Mouse (Mus musculus): ENCODE measurements around the gene Cwh43.

Cwh43 gene

DNA sequence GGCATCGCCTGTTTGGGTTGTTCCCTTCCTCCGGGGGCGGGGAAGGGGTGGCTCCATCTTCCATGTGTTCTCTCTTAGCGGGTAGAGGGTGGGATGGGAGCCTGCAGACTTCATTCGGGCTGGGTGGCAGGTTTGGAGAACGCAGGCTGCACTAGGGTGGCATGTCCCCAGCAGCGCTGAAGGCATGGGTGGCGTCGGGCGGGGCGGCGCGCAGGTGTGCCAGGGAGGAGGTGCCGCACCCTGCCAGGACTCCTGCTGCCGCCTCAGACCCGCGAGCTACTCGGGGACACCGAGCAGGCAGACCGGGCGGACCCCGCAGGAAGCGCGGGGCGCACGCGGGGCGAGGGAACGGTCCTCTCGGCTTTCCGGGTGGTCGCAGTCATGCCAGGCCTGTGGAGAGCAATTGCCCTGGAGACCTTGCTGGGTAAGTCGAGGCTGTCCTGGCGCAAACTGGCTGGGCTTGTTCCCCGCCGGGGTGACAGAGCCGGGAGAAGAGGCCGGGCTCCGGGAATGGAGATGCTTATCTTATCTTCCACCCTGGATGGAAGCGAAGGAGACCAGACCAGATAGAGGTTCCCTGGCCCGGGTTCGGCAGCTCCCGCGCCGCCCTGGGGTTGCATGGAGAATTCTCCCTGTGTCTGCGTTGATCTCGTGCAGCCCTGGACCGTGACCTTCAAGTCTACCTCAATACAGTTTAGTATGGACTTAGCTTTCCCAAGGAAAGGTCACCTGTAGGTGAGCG is at the start of gene Cwh43:
Cwh43 (plus strand) TSS at position 95 of the 742 bp plus-strand sequence.
- peak; percentile 35 for DNase-seq (ENCODE audit: low read depth, low spot score)

DNA sequence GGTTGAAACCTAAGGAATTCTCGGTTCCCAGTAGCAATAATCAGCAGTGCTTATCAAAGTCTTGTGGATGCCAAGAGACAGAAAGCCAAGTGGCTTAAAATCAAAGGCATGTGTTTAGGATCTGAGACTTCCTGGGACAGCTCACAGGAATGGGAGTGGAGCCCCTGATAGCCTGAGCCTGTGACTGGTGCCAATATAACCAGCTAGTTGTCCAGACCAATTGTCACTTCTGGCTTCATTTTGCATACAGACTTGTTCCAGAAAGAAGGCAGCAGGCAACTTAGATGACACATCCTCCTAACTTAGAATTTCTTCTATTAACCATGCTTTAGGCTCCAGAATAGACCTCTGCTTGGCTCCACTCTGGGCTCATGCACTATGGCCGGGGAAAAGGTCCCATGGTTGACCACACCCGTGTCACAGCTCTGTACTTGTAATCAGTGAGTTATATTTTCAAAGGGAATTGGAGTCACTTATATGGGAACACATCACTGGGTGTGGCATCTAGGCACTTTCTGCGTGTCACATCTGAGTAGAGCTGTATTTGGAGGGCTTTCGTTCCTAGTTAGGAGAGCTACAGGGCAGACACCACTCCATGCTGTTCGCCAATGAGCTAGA is 46.6 kb upstream of the Cwh43 start:
- no peak for DNase-seq (ENCODE audit: low read depth, low spot score)

DNA sequence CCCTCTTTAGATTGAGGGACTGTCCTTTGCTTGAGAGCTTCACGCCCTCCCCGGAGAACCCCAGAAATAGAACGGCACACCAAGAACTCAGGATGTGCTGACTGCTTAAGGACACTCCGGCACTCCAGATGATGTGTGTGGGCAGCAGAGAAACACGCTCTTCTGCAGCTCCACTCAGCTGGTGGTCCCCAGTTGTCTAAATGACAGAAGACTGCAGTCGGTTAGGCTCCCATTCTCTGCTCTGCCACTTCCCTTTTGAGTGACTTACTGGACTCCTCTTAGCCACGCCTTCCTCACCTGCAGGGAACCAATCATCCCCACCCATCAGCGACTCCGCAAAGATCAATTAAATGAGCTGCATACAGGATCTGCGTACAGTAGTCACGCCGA is 46.1 kb upstream of the Cwh43 start:
- DNase-seq (ENCODE audit: low read depth, low spot score) = peak; percentile 91

DNA sequence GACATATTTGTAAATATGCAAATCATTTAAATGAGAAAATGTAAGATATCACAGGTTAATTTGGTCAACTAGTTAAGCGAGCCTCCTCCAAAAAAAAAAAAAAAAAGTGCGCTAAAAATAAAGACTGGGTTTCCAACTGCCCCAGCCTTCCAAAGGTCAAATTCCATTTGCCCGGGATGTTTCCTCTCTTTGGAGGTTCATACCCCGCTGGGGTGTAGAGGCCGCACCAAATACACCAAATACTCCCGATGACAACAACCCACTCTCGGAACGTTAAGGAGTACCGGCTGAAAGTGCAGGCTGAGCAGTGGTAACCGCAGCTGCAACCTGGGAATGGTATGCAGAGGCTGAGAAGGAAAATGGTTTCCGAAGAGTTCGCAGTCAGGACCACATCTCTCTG is 45.6 kb upstream of the Cwh43 start:
- peak; percentile 88 for DNase-seq (ENCODE audit: low read depth, low spot score)

DNA sequence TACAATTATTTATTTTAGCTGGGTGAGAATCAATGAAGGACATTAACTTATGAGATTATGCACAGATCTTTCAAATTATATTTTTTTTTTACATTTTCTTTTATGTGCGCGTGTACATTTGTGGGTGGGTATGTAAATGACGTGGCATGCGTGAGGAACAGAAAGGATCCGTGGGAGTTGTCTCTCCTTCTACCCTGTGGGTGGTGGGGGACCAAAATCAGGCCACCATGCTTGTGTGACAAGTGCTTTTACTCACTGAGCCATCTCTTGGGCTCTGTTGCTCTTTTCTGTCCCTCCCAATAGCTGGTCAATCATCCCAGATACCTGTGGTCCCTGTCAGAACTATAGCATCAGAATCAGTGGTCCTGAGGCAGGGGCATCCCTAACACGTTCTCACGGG is 43.5 kb upstream of the Cwh43 start:
- no peak for DNase-seq (ENCODE audit: low read depth, low spot score)

DNA sequence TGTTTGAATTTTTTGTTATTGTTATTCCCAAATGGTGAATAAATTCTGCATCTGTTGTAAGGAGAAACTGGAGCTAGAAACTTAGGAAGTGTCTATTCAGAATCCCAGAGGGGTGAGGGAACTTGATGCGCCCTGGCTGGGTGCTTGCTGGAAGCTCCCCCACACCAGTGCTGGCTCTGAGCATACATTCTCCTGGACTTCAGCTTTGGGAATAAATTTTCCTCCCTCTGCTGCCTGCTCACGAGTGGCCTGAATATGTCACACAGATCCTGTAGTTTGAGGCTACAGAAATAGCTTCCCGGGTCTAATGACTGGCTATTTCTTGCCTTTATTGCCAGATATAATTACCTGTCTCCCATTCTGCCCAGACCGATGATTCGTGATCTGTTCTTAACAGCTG is 43.1 kb upstream of the Cwh43 start:
- DNase-seq (ENCODE audit: low read depth, low spot score) = no peak

DNA sequence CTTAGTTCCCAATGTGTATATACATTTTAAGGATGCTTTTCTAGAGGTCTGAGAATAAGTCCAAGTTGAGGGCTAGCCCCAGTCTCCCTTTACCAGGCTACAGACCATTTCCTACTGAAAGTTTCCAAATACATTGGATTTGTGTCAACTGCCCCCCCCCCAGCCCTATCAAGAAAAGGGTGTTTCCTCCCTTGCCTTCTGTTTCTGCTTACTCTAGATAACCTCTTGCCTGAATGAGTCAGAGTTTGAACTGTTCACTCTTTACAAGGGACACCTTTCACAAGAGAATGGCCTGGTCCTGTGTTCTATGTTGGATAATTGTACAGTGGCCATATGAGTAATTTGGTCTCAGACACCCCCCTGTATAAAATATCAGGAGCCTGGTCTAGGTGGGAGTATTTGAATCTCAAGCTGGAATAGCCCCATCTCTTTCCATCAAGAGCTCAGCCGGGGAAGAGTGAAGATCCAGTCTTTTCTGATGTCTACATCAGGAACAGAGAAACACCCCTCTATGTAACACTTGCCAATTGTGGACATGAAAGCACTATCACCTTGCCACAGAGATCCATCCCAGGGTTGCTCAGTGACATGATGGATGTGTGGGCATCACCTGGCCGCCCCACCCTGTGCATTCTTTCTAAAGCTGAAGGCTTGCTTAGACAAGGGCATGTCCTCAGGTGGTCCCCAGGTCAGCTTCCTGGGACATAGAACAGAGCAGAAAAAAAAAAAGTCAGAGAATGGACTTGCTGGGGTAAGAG is 41.6 kb upstream of the Cwh43 start:
- DNase-seq (ENCODE audit: low read depth, low spot score) = no peak

DNA sequence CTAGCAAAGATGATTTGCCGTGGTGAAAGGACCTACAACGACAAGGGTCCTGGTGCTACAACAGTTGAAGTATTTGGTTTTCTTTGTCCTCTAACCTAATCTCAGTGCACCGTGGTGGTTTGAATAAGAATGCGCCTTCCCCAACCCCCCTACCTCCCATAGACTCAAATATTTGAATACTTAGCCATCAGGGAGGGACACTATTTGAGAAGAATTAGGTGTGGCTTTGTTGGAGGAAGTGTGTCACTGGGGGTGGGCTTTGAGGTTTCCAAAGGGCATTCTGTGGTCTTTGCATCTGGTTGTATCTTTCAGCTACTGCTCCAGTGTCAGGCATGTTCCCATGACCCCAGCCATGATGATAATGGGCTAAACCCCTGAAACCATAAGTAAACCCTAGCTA is 38.0 kb upstream of the Cwh43 start:
- DNase-seq (ENCODE audit: low read depth, low spot score) = peak; percentile 97

DNA sequence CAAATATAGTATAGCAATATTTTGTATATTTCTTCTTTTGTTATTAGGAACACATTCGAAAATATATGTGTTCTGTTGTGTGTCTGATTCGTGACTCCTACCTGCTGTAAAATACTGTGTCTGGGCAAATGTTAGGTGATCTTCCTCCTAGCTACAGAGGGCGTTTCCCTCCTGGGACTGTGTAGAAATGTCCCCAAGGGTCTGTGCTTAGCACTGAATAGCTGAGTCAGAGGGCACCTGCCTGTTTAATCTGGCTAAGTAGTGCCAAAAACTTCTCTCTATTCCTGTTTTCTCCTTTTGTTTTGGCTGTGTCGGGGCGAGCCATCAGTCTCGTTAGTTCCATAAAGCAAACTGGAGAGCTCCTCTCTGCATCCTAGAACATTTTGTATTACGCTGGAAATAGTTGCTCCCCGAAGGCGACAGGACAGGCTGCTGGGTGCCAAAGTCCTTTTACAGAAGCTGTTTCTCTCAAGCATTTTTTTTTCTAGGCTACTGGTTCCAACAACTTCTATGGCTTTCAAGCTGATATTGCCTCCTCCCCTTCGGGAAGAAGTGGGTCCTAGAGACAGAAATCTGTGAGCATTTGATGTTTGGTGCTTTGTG is 36.9 kb upstream of the Cwh43 start:
- peak; percentile 71 for DNase-seq (ENCODE audit: low read depth, low spot score)

DNA sequence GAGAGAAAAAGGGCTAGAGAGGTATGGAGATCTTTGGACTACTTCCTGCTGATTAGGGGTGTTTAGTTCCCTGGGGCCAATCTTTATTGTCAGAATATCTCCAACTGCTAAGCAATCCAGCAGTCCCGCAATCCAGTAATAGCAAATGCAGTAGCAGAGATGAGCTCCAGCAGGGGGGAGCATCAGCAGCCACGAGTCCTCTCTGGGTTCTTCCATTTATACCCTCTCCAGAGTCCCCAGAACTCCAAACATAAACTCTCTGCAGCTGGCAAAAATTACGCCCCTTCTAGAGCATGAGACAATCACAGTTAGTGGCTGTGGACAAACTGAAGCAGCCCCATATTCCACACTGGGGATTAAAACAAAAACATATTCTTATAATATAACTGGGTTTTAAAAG is 36.1 kb upstream of the Cwh43 start:
- no peak for DNase-seq (ENCODE audit: low read depth, low spot score)

DNA sequence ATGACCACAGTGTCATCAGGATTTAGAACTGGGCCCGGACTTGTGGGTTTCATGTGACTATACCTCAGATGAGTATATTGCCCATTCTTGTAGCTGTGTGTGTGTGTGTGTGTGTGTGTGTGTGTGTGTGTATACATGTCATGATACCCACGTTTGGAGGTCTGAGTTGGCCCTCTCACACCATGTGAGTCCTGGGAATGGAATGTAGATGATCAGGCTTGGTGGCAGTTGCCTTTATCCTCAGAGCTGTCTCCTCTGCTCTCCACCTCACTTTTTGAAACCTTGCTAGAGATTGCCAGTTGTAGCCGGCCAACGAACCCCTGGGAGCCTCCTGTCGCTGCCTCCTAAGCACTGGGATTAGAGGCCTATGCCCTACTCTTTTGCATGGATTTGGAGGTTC is 33.3 kb upstream of the Cwh43 start:
- no peak for DNase-seq (ENCODE audit: low read depth, low spot score)

DNA sequence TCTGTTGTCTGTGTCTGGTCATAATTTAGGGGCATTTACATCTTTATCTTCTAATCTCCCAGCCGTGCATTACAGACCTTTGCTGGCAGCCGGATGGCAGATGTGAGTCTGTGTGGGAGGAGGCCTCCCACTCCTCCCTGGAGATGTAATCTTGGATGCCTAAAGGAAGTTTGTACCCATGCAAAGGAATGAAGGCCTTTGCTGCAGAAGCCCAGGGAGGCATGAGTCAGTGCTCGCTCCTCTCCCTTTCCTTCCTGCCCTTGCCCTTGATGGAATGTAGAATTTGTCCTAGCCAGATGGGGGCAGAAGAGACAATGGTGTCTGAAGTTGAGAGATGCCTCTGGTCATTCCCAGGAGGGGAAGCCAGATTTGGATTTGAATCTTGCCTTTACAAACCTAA is 32.7 kb upstream of the Cwh43 start:
- peak; percentile 30 for DNase-seq (ENCODE audit: low read depth, low spot score)

DNA sequence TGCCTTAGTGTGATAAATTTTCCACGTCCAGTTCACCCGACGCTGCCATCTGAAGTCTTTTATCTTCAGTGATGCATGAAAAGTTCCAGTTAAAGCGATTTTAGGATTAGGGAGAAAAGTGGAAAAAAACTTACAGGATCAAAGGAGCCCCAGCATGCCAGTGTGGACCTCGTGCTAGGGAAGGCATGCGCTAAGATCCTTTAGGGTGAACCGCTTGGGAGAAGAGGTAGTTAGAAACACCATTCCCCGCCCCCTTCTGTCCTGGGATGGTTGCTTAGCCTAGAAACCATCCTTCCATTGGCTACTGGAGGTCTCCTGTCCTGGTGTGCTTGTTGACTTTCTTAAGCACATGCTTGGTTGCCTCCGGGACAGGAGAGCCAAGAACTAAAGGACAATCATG is 29.8 kb upstream of the Cwh43 start:
- peak; percentile 70 for DNase-seq (ENCODE audit: low read depth, low spot score)

DNA sequence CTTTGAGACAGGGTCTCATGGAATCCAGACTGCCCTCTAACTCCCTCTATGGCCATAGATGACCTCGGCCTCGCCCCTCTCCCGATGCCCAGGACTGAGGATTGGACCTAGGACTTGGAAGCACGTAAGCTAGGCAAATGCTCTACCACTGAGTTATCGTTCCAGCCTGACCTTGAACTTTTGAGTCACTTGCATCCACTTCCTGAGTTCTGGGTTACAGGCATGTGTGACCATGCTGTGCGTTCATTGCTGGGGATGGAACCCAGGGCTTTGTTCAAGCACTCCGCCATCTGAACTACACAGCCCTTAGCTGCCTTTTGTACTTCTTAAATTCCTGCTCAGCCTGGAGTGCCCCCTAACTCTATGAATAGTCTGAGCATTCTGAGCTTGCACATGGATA is 29.4 kb upstream of the Cwh43 start:
- DNase-seq (ENCODE audit: low read depth, low spot score) = peak; percentile 80

DNA sequence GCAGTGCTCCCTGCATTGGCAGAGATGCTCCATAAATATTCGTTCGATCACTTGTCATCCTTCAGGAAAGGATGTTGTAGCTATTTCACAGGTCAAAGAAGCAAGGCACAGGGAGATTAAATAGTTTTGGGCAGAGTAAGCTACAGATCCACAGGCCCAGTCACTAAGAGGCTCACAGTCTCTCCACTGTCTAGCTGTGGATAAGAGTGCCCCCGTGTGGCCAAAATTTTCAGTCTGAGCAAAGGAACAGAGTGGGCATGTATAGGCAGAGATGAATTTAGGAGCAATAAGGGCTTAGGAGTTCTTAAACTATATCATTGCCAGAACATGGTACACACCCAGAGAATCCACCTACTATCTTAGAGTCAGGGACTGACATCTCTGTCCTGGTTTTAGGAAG is 26.0 kb upstream of the Cwh43 start:
- peak; percentile 82 for DNase-seq (ENCODE audit: low read depth, low spot score)

DNA sequence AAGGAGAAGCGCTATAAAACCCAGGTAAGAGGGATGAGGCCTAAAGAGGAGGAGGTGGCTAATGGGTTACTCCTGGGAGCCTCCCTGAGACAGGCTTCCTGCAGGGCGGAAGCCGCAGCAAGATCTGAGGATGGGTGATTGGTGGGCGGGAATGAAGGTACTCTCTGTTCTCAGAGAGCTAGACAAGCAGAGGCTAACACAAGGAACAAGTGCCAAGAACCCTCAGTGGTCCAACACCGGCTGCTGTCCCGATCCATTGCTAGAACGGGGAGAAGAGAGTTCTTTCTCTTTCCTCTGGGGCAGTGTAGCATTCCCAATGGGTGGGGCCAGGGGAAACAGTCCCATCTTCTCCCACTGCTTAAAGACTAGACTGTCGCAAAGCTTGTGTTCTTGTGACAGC is 25.0 kb upstream of the Cwh43 start:
- no peak for DNase-seq (ENCODE audit: low read depth, low spot score)

DNA sequence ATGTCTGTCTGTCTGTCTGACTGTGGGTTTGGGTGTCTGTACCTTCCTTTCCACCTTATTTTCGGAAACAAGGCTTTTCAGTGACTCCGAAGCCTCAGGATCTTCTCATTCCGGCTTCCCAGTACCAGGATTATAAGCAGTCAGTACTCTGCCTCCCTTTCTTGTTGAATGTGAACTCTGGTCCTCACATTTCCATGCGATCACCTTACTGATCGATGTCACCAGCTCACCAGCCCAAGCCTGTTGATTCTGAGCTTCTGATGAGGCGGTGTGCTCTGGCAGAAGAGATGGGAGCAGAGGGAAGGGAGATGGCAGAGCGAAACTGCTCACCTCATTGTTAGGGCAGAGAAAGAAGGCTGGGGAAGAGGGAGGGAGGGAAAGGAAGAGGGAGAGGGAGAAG is 24.4 kb upstream of the Cwh43 start:
- no peak for DNase-seq (ENCODE audit: low read depth, low spot score)

DNA sequence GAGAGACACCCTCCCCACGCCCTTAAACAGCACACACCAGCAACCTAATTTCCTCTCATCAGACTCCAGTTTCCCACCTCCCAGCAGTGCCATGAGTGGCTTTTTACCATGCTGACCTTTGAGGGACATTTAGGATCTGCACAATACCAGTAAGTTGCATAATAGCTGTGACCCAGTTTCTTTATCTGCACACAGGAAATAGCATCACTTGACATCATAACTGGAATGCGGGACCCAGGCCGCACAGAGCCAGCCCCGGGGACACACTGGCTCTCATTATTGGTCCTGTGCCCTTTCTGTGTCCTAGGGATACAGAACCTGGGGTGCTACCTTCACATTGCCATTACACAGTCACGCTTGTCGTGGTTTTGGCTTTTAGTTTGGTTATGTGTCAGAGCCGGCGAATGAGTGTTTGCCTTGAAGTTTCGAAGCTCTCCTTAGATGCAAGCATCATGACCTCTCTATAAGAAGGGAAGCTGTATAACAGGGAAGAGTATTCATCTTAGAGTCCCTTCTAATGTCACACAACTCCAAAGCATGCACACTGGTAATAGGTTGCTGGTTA is 23.8 kb upstream of the Cwh43 start:
- DNase-seq (ENCODE audit: low read depth, low spot score) = no peak

DNA sequence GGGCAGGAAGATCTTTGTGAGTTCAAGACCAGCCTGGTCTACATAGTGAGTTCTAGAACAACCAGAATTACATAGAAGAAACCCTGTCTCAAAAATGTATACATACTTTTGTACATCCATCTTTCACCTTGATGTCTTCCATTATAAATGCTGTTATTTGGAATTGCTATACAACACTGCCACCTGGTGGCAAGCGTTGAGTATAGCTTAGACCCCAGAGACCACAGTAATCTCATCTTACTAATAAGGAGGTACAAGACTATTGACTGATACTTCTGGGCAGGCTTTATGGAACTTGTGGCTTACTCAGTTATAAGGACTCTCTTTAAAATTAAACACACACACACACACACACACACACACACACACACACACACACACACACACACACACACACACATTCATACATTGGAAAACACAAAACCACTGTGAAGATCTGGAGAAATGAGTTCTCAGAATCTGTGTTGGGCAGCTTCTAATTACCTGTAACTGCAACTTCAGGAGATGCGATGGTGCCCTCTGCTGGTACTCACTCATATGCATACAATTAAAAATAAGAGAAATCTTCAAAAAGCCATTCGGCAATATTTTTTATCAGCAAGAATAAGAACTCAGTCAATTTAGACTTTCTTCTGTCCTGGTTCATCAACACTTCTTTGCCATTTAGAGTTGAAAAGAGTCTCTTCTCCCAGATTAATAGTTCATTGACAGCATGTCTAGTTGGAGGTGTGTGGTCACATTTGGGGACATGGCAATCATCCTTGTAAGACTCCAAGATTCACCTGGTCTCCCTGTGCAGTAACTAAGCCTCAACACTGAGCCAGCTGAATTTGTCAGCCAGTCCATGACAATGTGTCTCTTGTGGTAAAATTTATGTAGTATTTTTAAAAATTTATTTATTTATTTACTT is 22.9 kb upstream of the Cwh43 start:
- peak; percentile 79 for DNase-seq (ENCODE audit: low read depth, low spot score)

DNA sequence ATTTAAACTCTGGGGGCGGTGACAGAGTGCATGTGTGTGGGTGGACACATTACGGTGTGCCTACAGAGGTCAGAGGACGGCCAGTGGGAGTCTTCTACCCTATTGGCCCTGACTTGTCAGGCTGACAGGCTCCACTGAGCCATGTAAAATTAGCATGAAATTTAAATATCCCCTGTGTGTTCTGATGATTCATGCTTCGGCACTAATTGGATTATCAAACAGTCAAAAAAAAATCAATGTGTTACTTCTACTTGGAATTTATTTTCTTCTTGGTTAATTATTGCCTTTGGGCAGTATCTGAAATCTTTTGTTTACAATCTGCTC is 22.3 kb upstream of the Cwh43 start:
- no peak for DNase-seq (ENCODE audit: low read depth, low spot score)

DNA sequence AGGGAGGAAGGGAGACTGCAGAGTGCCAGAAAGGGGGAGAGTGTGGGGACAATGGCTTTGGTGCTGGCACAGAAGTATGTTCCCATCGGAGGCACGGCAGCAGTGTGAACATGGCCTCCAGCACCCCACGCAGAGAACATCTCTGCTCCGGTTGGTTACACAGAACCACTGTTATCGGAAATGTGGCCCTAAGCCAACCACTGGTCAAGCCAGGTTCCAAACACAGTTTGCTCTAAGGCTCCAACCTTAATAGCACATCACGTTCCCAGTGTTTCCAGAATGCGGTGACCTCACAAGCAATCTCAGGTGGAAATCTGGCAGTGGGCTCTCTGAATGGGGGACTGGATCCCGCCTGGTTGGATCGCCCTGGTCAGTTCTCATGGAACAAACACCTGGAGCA is 12.8 kb upstream of the Cwh43 start:
- DNase-seq (ENCODE audit: low read depth, low spot score) = no peak

All from R1 (cell line).